Mouse (Mus musculus) MEL (cell line): ENCODE results near the gene Rpl37.

Experiments used
- CHD1 ChIP-seq: IDR thresholded peaks from 2 replicates; pipeline ENCODE4 v1.6.1; 2012; ENCODE audit warnings: low read depth, mild to moderate bottlenecking, inconsistent platforms, low read length, improper control_type of control experiment
- CHD2 ChIP-seq: IDR thresholded peaks from 2 replicates; pipeline ENCODE4 v1.6.1; 2011; ENCODE audit warnings: low read length, improper control_type of control experiment
- CTCF ChIP-seq, 3 experiments: IDR thresholded peaks in 2 of 3; conservative IDR thresholded peaks in 1 of 3; 2 replicates each; pipeline ENCODE4 v1.5.1; 2011 to 2012; ENCODE audit warnings: low read length in 3 of 3, low read depth in 2 of 3, mild to moderate bottlenecking in 2 of 3, improper control_type of control experiment in 1 of 3, inconsistent platforms in 1 of 3, mixed read lengths in 1 of 3, moderate library complexity in 1 of 3; ENCODE audit not compliant: control insufficient read depth in 1 of 3, insufficient read depth in 1 of 3, poor library complexity in 1 of 3, severe bottlenecking in 1 of 3
- E2F4 ChIP-seq: IDR thresholded peaks from 2 replicates; pipeline ENCODE4 v1.6.1; 2011; ENCODE audit warnings: low read depth, low read length, improper control_type of control experiment, borderline replicate concordance
- EP300 ChIP-seq, 2 experiments: IDR thresholded peaks; 2 replicates each; pipeline ENCODE4 v1.6.1; 2011; ENCODE audit warnings: improper control_type of control experiment in 2 of 2, low read length in 2 of 2, low read depth in 1 of 2, mild to moderate bottlenecking in 1 of 2
- MAFK ChIP-seq: IDR thresholded peaks from 2 replicates; pipeline ENCODE4 v1.6.1; 2011; ENCODE audit warnings: low read depth, mild to moderate bottlenecking, low read length, improper control_type of control experiment, borderline replicate concordance
- MAX ChIP-seq: IDR thresholded peaks from 2 replicates; pipeline ENCODE4 v1.6.1; 2011; ENCODE audit warnings: low read length, improper control_type of control experiment
- POLR2A ChIP-seq, 2 experiments: IDR thresholded peaks; 2 replicates each; pipeline ENCODE4 v1.6.1; 2011 to 2012; ENCODE audit warnings: low read length in 2 of 2, mild to moderate bottlenecking in 2 of 2, control low read depth in 1 of 2, improper control_type of control experiment in 1 of 2, low read depth in 1 of 2, moderate library complexity in 1 of 2; ENCODE audit not compliant: control insufficient read depth in 1 of 2, insufficient read depth in 1 of 2, poor library complexity in 1 of 2
- TCF12 ChIP-seq: IDR thresholded peaks from 2 replicates; pipeline ENCODE4 v1.6.1; 2014; ENCODE audit warnings: low read depth, mild to moderate bottlenecking, inconsistent platforms, low read length, improper control_type of control experiment, moderate library complexity
- UBTF ChIP-seq: IDR thresholded peaks from 2 replicates; pipeline ENCODE4 v1.6.1; 2012; ENCODE audit warnings: low read depth, mild to moderate bottlenecking, inconsistent platforms, low read length, improper control_type of control experiment, moderate library complexity, borderline replicate concordance; ENCODE audit not compliant: insufficient read depth
- ZNF384 ChIP-seq: IDR thresholded peaks from 2 replicates; pipeline ENCODE4 v1.6.1; 2012; ENCODE audit warnings: low read depth, mild to moderate bottlenecking, inconsistent platforms, low read length, improper control_type of control experiment

- TF ChIP-seq CTCF (IDR thresholded peaks at IDR 0.05 in 2 of 3, conservative IDR thresholded peaks at IDR 0.05 in 1 of 3; ENCODE audit: control insufficient read depth in 1 of 3, insufficient read depth in 1 of 3, low read depth in 2 of 3, low read length in 3 of 3, poor library complexity in 1 of 3, severe bottlenecking in 1 of 3): no peak
- TF ChIP-seq MAFK: no peak
- no peak for TF ChIP-seq EP300 (IDR thresholded peaks at IDR 0.05; ENCODE audit: low read depth in 1 of 2, low read length in 2 of 2)
- no peak for TF ChIP-seq POLR2A (IDR thresholded peaks at IDR 0.05; ENCODE audit: control insufficient read depth in 1 of 2, insufficient read depth in 1 of 2, low read depth in 1 of 2, low read length in 2 of 2, poor library complexity in 1 of 2)
- no peak for TF ChIP-seq MAX
- no peak for TF ChIP-seq E2F4
- no peak for TF ChIP-seq UBTF
- no peak for TF ChIP-seq ZNF384
- no peak for TF ChIP-seq TCF12
- no peak for TF ChIP-seq CHD2
- TF ChIP-seq CHD1: no peak
Observed at GRCm38 (mm10) chr15:5090131-5090530, 26.3 kb upstream of the Rpl37 start.
